Mouse (Mus musculus): ENCODE data around the gene Rag2.

The Rag2 gene

GRCm38 (mm10) chr2:101624526-101624925, at the start of gene Rag2:
Gene Rag2 (plus strand): TSS chr2:101624718.
- DNase-seq (ENCODE audit: low read depth, low spot score): no peak

DNA sequence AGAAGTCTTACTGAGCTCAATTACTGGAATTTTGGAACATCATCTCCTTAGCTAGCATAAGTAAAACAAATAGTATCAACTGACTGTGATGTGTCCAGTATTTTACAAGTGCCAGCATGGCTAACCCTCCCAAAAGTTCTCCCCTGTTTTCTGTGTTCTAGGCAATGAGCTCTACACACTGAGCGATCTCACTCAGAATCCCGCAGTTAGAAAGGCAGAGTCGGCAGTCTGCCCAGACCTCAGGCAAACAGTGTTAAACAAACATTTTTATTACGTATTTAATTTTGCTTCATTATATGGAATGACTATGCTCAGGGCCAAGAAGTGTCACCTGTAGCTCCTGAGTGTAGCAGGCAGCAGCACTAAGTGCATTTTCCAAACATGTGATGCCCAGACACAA, 47.3 kb upstream of the Rag2 start:
- DNase-seq (ENCODE audit: low read depth, low spot score): no peak

DNA sequence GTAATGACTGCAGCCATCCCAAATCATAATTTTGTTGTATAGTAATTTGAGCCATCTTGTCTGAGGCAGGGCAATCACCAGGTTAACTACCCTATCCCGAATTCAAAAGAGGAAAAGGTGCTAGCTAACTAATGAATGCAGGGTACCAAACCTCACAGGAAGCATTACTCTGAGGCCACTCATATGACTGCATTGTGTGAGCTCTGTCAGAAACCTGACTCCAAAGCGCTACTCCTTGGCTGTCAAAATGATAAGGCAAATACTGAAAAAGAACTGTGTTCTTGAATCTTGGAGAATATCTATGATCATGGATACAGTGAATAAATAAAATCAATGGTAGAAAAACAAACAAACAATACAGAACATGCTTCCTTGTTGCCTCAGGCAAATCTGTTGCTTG, 44.5 kb upstream of the Rag2 start:
- no peak for DNase-seq (ENCODE audit: low read depth, low spot score)

- peak; percentile 63 for DNase-seq (ENCODE audit: low read depth, low spot score)
Measured at GRCm38 (mm10) chr2:101580428-101580827, 44.1 kb upstream of the Rag2 start.

- no peak for DNase-seq (ENCODE audit: low read depth, low spot score)
Measured at GRCm38 (mm10) chr2:101580977-101581376, 43.5 kb upstream of the Rag2 start.

- DNase-seq (ENCODE audit: low read depth, low spot score): peak; percentile 47
Measured at GRCm38 (mm10) chr2:101581418-101581817, 43.1 kb upstream of the Rag2 start.

DNA sequence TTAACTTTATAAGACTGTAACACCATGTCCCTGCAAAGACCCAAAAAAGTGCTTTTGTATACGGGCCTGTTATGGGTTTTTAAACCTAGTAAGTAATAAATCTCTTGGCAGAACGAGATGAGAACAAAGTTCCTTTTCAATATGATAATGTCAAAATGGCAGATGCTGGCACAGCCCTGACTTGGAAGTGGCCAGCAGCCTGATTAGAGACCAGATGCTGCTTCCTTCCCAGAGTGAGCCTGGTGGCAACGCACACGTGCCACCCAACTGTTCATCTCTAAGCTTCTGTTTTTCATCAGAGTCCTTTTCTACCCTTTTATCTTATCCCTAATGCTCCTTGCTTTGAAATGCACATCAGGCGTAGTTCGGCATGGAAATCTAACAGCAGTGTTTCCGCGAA, 33.2 kb upstream of the Rag2 start:
- DNase-seq (ENCODE audit: low read depth, low spot score): peak; percentile 39

- DNase-seq (ENCODE audit: low read depth, low spot score): peak; percentile 72
Measured at GRCm38 (mm10) chr2:101592023-101592841, 32.3 kb upstream of the Rag2 start.

- DNase-seq (ENCODE audit: low read depth, low spot score): no peak
Measured at GRCm38 (mm10) chr2:101592886-101593285, 31.6 kb upstream of the Rag2 start.

- DNase-seq (ENCODE audit: low read depth, low spot score): no peak
Measured at GRCm38 (mm10) chr2:101594681-101595080, 29.8 kb upstream of the Rag2 start.

- DNase-seq (ENCODE audit: low read depth, low spot score): no peak
Measured at GRCm38 (mm10) chr2:101597186-101597585, 27.3 kb upstream of the Rag2 start.

GRCm38 (mm10) chr2:101598190-101599181, 26.0 kb upstream of the Rag2 start:
- peak; percentile 83 for DNase-seq (ENCODE audit: low read depth, low spot score)

DNA sequence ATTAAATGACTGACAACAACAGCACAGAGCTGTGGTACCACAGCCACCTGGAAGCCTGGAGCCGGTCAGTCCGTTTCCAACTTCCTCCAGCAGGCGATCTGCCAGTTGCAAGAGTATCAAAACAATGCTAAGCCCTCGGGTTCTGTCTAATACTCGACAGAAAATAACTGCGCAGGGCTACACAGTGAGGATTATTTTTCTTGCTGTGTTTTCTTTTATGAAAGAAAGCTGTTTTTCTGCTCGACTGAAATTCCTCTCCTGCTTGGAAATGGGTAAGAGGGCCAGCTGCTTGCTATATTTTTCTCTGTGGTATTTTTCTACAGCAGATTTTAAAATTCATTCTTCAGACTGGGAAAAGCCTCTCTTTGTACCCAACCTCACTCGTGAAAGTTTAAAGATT, 23.8 kb upstream of the Rag2 start:
- DNase-seq (ENCODE audit: low read depth, low spot score): peak; percentile 89

GRCm38 (mm10) chr2:101603099-101603498, 21.4 kb upstream of the Rag2 start:
- no peak for DNase-seq (ENCODE audit: low read depth, low spot score)

GRCm38 (mm10) chr2:101608232-101608894, 16.2 kb upstream of the Rag2 start:
- no peak for DNase-seq (ENCODE audit: low read depth, low spot score)

- DNase-seq (ENCODE audit: low read depth, low spot score): peak; percentile 58
Measured at GRCm38 (mm10) chr2:101610861-101611260, 13.7 kb upstream of the Rag2 start.

GRCm38 (mm10) chr2:101615464-101616305, 8.8 kb upstream of the Rag2 start:
- DNase-seq (ENCODE audit: low read depth, low spot score): peak; percentile 37

DNA sequence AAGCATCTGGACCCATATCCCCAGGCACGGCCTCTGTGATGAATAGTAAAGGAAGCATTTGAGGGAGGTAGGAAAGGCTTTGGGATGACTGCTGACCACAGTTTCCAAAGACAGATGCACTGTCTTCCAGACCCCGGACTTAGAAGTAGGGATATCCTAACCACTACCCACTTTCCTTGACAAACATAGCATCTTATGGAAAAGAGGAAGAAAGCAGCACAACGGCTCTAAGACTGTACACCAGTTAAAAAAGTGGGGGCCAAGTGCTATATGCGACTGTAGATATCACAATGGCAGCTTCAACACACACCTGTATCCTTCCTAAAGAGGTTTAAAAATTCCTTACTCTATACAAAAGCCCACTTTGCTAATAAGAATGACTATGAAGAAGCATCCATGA, 6.1 kb upstream of the Rag2 start:
- no peak for DNase-seq (ENCODE audit: low read depth, low spot score)

DNA sequence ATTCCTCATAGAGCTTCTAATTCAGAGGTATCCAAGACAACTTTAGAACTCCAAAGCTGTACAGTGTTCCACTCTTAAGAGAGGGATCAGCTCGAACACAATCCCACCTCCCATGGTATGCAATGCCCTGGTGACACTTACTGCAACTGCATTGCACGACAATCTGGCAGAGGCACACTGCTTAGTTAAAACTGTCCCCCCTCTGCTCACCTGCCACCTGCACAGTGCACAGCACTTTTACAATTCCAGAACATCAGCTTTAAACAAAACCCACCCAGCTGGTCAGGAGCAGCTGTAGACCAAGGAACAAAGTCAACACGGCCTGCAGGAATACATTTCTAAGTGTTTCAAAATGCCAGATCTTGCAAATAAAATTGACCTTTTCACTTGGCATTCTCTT, 3.6 kb upstream of the Rag2 start:
- no peak for DNase-seq (ENCODE audit: low read depth, low spot score)

GRCm38 (mm10) chr2:101621611-101622010, 2.9 kb upstream of the Rag2 start:
- no peak for DNase-seq (ENCODE audit: low read depth, low spot score)

GRCm38 (mm10) chr2:101623042-101623441, 1.5 kb upstream of the Rag2 start:
- no peak for DNase-seq (ENCODE audit: low read depth, low spot score)

Data from brain, adult 2 months (tissue).